Mouse (Mus musculus): ENCODE data around the gene Nfia.

GRCm38 (mm10) chr4:98097013-98097566, 324.6 kb downstream of the Nfia start:
- TF ChIP-seq CTCF (IDR thresholded peaks at IDR 0.05; ENCODE audit: insufficient read depth, low read length), result no peak
- TF ChIP-seq POLR2A (IDR thresholded peaks at IDR 0.05; ENCODE audit: borderline replicate concordance, extremely low read depth, low read depth, low read length), result no peak

All from lung, adult 2 months (tissue).